Mouse (Mus musculus) MEL (cell line): ENCODE results near the gene Adamtsl4.

Experiments used
- CTCF ChIP-seq, 3 experiments: IDR thresholded peaks in 2 of 3; conservative IDR thresholded peaks in 1 of 3; 2 replicates each; pipeline ENCODE4 v1.5.1; 2011 to 2012; ENCODE audit warnings: low read length in 3 of 3, low read depth in 2 of 3, mild to moderate bottlenecking in 2 of 3, improper control_type of control experiment in 1 of 3, inconsistent platforms in 1 of 3, mixed read lengths in 1 of 3, moderate library complexity in 1 of 3; ENCODE audit not compliant: control insufficient read depth in 1 of 3, insufficient read depth in 1 of 3, poor library complexity in 1 of 3, severe bottlenecking in 1 of 3
- ELF1 ChIP-seq: IDR thresholded peaks from 2 replicates; pipeline ENCODE4 v1.6.1; 2014; ENCODE audit warnings: low read depth, mild to moderate bottlenecking, inconsistent platforms, low read length, improper control_type of control experiment, moderate library complexity
- EP300 ChIP-seq, 2 experiments: IDR thresholded peaks; 2 replicates each; pipeline ENCODE4 v1.6.1; 2011; ENCODE audit warnings: improper control_type of control experiment in 2 of 2, low read length in 2 of 2, low read depth in 1 of 2, mild to moderate bottlenecking in 1 of 2
- ETS1 ChIP-seq: IDR thresholded peaks from 2 replicates; pipeline ENCODE4 v1.6.1; 2012; ENCODE audit warnings: low read depth, mild to moderate bottlenecking, inconsistent platforms, low read length, improper control_type of control experiment, moderate library complexity
- KAT2A ChIP-seq: conservative IDR thresholded peaks from 2 replicates; pipeline ENCODE4 v1.6.1; 2012; ENCODE audit warnings: low read depth, low read length, improper control_type of control experiment, inconsistent platforms
- MAFK ChIP-seq: IDR thresholded peaks from 2 replicates; pipeline ENCODE4 v1.6.1; 2011; ENCODE audit warnings: low read depth, mild to moderate bottlenecking, low read length, improper control_type of control experiment, borderline replicate concordance
- MAX ChIP-seq: IDR thresholded peaks from 2 replicates; pipeline ENCODE4 v1.6.1; 2011; ENCODE audit warnings: low read length, improper control_type of control experiment
- MYC ChIP-seq: IDR thresholded peaks from 2 replicates; pipeline ENCODE4 v1.6.1; 2011; ENCODE audit warnings: low read depth, mild to moderate bottlenecking, low read length, improper control_type of control experiment, moderate library complexity
- POLR2A ChIP-seq, 2 experiments: IDR thresholded peaks; 2 replicates each; pipeline ENCODE4 v1.6.1; 2011 to 2012; ENCODE audit warnings: low read length in 2 of 2, mild to moderate bottlenecking in 2 of 2, control low read depth in 1 of 2, improper control_type of control experiment in 1 of 2, low read depth in 1 of 2, moderate library complexity in 1 of 2; ENCODE audit not compliant: control insufficient read depth in 1 of 2, insufficient read depth in 1 of 2, poor library complexity in 1 of 2
- RCOR1 ChIP-seq: IDR thresholded peaks from 2 replicates; pipeline ENCODE4 v1.6.1; 2012; ENCODE audit warnings: low read depth, mild to moderate bottlenecking, inconsistent platforms, low read length, improper control_type of control experiment
- TAL1 ChIP-seq: IDR thresholded peaks from 2 replicates; pipeline ENCODE4 v1.6.1; 2012; ENCODE audit warnings: mild to moderate bottlenecking, inconsistent platforms, low read length, moderate library complexity, mixed read lengths
- ZC3H11A ChIP-seq: IDR thresholded peaks from 2 replicates; pipeline ENCODE4 v1.6.1; 2012; ENCODE audit warnings: low read depth, mild to moderate bottlenecking, inconsistent platforms, low read length, improper control_type of control experiment
- ZNF384 ChIP-seq: IDR thresholded peaks from 2 replicates; pipeline ENCODE4 v1.6.1; 2012; ENCODE audit warnings: low read depth, mild to moderate bottlenecking, inconsistent platforms, low read length, improper control_type of control experiment

GRCm38 (mm10) chr3:95660788-95661478 is 26.8 kb downstream of the Adamtsl4 start:
- no peak for TF ChIP-seq ZC3H11A
- TF ChIP-seq CTCF (IDR thresholded peaks at IDR 0.05 in 2 of 3, conservative IDR thresholded peaks at IDR 0.05 in 1 of 3; ENCODE audit: control insufficient read depth in 1 of 3, insufficient read depth in 1 of 3, low read depth in 2 of 3, low read length in 3 of 3, poor library complexity in 1 of 3, severe bottlenecking in 1 of 3) = no peak
- no peak for TF ChIP-seq MYC
- no peak for TF ChIP-seq ELF1
- TF ChIP-seq MAFK = no peak
- no peak for TF ChIP-seq EP300 (IDR thresholded peaks at IDR 0.05; ENCODE audit: low read depth in 1 of 2, low read length in 2 of 2)
- TF ChIP-seq ZNF384 = no peak
- TF ChIP-seq KAT2A = no peak
- no peak for TF ChIP-seq ETS1
- TF ChIP-seq POLR2A (IDR thresholded peaks at IDR 0.05; ENCODE audit: control insufficient read depth in 1 of 2, insufficient read depth in 1 of 2, low read depth in 1 of 2, low read length in 2 of 2, poor library complexity in 1 of 2) = no peak
- TF ChIP-seq MAX = no peak
- TF ChIP-seq RCOR1 = no peak
- TF ChIP-seq TAL1 = no peak
